Mouse (Mus musculus): ENCODE data around the gene Cpeb4.

DNA sequence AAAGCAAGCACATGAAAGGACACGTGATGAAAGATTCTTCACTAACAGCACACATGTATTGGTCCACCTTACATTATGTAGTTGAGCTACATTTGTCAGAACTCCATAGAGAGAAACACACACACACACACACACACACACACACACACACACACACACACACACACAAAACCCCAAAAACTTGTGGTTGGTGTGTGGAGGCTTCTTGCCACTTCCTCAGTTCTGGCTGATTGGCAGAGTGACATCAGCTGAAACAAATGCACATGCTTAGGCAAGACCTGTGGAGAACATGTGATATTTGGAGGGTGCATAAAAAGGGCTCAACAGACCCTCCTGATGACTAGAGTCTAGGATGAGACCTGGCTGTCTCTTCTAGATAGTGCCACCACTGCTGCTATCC is 92.0 kb downstream of the Cpeb4 start:
- no peak for TF ChIP-seq CTCF (IDR thresholded peaks at IDR 0.05; ENCODE audit: borderline replicate concordance, insufficient read depth, low read depth, low read length)
- TF ChIP-seq POLR2A (IDR thresholded peaks at IDR 0.05; ENCODE audit: borderline replicate concordance, insufficient read depth, low read length): no peak
